Mouse (Mus musculus) midbrain, embryonic 11.5 days (tissue): ENCODE measurements at regions not wholly inside any gene's neighbourhood (a gene's known extent, or its start where the extent isn't known, plus 50 kb on each side); places are given as distances from the start of the nearest gene placed in this dataset.

Source experiments
- ATAC-seq: fragments of 200-750 bp; cut with Nextera tagmentation; 2 replicates; pipeline ENCODE4 v1.8.0; 2017; ENCODE audit warnings: moderate TSS enrichment, moderate library complexity; ENCODE audit not compliant: low FRiP score
- DNase-seq: peaks from one replicate; pipeline ENCODE4 v3.0.0; 2015; ENCODE audit warnings: low spot score; ENCODE audit errors: missing footprints
- H3K27ac ChIP-seq: fragments of 300-500 bp; sonication (generic); 2 replicates; pipeline ENCODE4 v1.5.1; 2014; ENCODE audit warnings: low read depth, low read length
- H3K27me3 ChIP-seq: fragments of 300-500 bp; sonication (generic); 2 replicates; pipeline ENCODE4 v1.6.1; 2014; ENCODE audit warnings: mild to moderate bottlenecking, low read length, moderate library complexity, mixed read lengths; ENCODE audit not compliant: control insufficient read depth, insufficient read depth
- H3K36me3 ChIP-seq: fragments of 300-500 bp; sonication (generic); 2 replicates; pipeline ENCODE4 v1.6.1; 2014; ENCODE audit warnings: mild to moderate bottlenecking, low read length, moderate library complexity, mixed read lengths; ENCODE audit not compliant: control insufficient read depth, insufficient read depth
- H3K4me1 ChIP-seq: fragments of 300-500 bp; sonication (generic); 2 replicates; pipeline ENCODE4 v1.6.1; 2014; ENCODE audit warnings: low read length; ENCODE audit not compliant: control insufficient read depth, insufficient read depth
- H3K4me2 ChIP-seq: fragments of 300-500 bp; sonication (generic); 2 replicates; pipeline ENCODE4 v1.6.1; 2014; ENCODE audit warnings: mild to moderate bottlenecking, moderate library complexity
- H3K4me3 ChIP-seq: fragments of 300-500 bp; sonication (generic); 2 replicates; pipeline ENCODE4 v1.5.1; 2014; ENCODE audit warnings: low read depth, low read length
- H3K9ac ChIP-seq: fragments of 300-500 bp; sonication (generic); 2 replicates; pipeline ENCODE4 v1.6.1; 2014; ENCODE audit warnings: low read length
- H3K9me3 ChIP-seq: fragments of 300-500 bp; sonication (generic); 2 replicates; pipeline ENCODE4 v1.6.1; 2016; ENCODE audit warnings: low read length; ENCODE audit not compliant: control insufficient read depth
- WGBS: fragments of 180-500 bp; shearing (Covaris S2); extraction: QIAGEN DNeasy Blood & Tissue Kit; methylation state at CpG from one replicate; pipeline ENCODE4 v1.1.7; 2014; 5-methylcytosine and 5-hydroxymethylcytosine counted together

- H3K9me3 ChIP-seq, result no peaks in the 10 kb centered on the region
- no peaks in the 10 kb centered on the region for H3K36me3 ChIP-seq
- ATAC-seq, result 0 out of 2 replicates have a peak, but pooled peaks have one; percentile 19
- H3K27ac ChIP-seq, result no peak overlapping the region
- WGBS, result 44% methylated on average over 7 of the region's 7 CpGs
- 0 out of 2 replicates have a peak, but pooled peaks cover 4% of the 10 kb centered on the region for H3K4me1 ChIP-seq
- no peaks in the 10 kb centered on the region for H3K27me3 ChIP-seq
- H3K9ac ChIP-seq, result 0 out of 2 replicates have a peak overlapping the region, but pooled peaks have one; percentile 1
- no peak overlapping the region for H3K4me2 ChIP-seq
- DNase-seq, result peak; percentile 86
- no peak overlapping the region for H3K4me3 ChIP-seq
Measured at GRCm38 (mm10) chr13:97566071-97566470, 194.4 kb downstream of the Gm10260 start.

DNA sequence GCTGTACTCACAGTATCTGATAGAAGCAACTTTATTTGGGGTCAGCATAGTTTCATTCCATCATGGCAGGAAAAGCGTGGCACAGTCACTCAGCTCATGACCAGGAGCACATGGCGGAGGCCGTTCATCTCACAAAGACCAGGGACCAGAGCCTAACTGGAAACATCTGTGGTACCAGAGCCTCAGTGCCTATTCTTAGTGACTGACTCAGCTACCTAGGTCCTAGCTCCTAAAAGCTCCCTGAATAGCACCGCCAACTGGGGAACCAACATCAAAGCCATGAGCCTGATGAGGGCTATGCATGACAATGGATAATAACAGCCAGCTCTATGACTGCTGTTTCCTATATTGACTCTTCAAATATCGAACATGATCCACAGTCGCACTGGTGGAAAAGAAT is 198.2 kb downstream of the Gm10260 start:
- WGBS, result 86% methylated on average over 6 of the region's 6 CpGs
- no peak overlapping the region for H3K4me3 ChIP-seq
- no peaks in the 10 kb centered on the region for H3K9me3 ChIP-seq
- H3K27me3 ChIP-seq, result no peaks in the 10 kb centered on the region
- 0 out of 2 replicates have a peak, but pooled peaks cover 4% of the 10 kb centered on the region for H3K4me1 ChIP-seq
- H3K27ac ChIP-seq, result no peak overlapping the region
- no peak overlapping the region for H3K4me2 ChIP-seq
- no peaks in the 10 kb centered on the region for H3K36me3 ChIP-seq
- DNase-seq, result no peak
- ATAC-seq, result no peak
- H3K9ac ChIP-seq, result no peak overlapping the region

GRCm38 (mm10) chr13:97560789-97561188 is 199.6 kb downstream of the Gm10260 start:
- WGBS, result 71% methylated on average over 1 of the region's 1 CpGs
- Histone ChIP-seq H3K4me3 (no peak overlapping the region), H3K36me3 (no peaks in the 10 kb centered on the region), H3K9ac (no peak overlapping the region), H3K27ac (no peak overlapping the region), H3K4me1 (0 out of 2 replicates have a peak, but pooled peaks cover under 1% of the 10 kb centered on the region), H3K4me2 (no peak overlapping the region), H3K9me3 (no peaks in the 10 kb centered on the region), H3K27me3 (no peaks in the 10 kb centered on the region)
- ATAC-seq (no peak), DNase-seq (no peak)

GRCm38 (mm10) chr13:97559611-97560385 is 200.6 kb downstream of the Gm10260 start:
- Histone ChIP-seq H3K27ac (no peak overlapping the region), H3K4me1 (peaks cover under 1% of the 10 kb centered on the region; the same call in 1 of the 2 replicates), H3K27me3 (no peaks in the 10 kb centered on the region), H3K9ac (no peak overlapping the region), H3K4me3 (no peak overlapping the region), H3K36me3 (no peaks in the 10 kb centered on the region), H3K9me3 (no peaks in the 10 kb centered on the region), H3K4me2 (no peak overlapping the region)
- WGBS, result 91% methylated on average over 15 of the region's 15 CpGs
- ATAC-seq (no peak), DNase-seq (peak; percentile 12)

GRCm38 (mm10) chr13:97558884-97559283 is 201.5 kb downstream of the Gm10260 start:
- H3K4me3 ChIP-seq, result no peak overlapping the region
- no peak overlapping the region for H3K4me2 ChIP-seq
- 90% methylated on average over 3 of the region's 3 CpGs for WGBS
- H3K9ac ChIP-seq, result no peak overlapping the region
- DNase-seq (no peak), ATAC-seq (no peak)
- peaks cover 5% of the 10 kb centered on the region; the same call in 1 of the 2 replicates for H3K4me1 ChIP-seq
- no peaks in the 10 kb centered on the region for H3K36me3 ChIP-seq
- H3K9me3 ChIP-seq, result no peaks in the 10 kb centered on the region
- H3K27me3 ChIP-seq, result no peaks in the 10 kb centered on the region
- H3K27ac ChIP-seq, result no peak overlapping the region

- 79% methylated on average over 3 of the region's 3 CpGs for WGBS
- H3K4me3 ChIP-seq, result no peak overlapping the region
- no peak overlapping the region for H3K9ac ChIP-seq
- H3K27me3 ChIP-seq, result no peaks in the 10 kb centered on the region
- H3K9me3 ChIP-seq, result no peaks in the 10 kb centered on the region
- H3K27ac ChIP-seq, result no peak overlapping the region
- DNase-seq (no peak), ATAC-seq (no peak)
- peaks cover 5% of the 10 kb centered on the region; the same call in 1 of the 2 replicates for H3K4me1 ChIP-seq
- no peaks in the 10 kb centered on the region for H3K36me3 ChIP-seq
- H3K4me2 ChIP-seq, result no peak overlapping the region
Measured at GRCm38 (mm10) chr13:97555312-97555711, 205.1 kb downstream of the Gm10260 start.

DNA sequence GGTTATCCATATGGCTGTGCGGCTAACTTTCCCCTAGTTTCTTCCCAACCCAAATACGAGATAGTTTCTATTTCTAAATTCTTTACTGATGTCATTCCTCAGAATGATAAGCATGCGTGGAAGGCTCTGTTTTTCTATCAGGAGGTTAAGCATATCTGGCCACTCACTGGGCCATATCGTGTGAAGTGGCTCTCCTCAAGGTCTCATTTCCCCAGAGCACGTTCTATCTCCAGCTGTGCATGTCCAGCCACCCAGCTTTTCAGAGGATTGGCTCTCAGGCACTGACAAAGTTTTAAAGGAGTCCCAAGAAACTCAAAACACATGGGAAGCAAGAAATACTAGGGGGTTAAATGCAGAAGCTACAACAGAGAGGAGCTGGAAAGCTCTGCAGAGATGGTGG is 205.8 kb downstream of the Gm10260 start:
- 14% methylated on average over 5 of the region's 5 CpGs for WGBS
- H3K4me1 ChIP-seq, result peaks cover 5% of the 10 kb centered on the region; the same call in 1 of the 2 replicates
- no peaks in the 10 kb centered on the region for H3K36me3 ChIP-seq
- H3K27ac ChIP-seq, result no peak overlapping the region
- DNase-seq (peak; percentile 83), ATAC-seq (no peak)
- H3K9me3 ChIP-seq, result no peaks in the 10 kb centered on the region
- no peaks in the 10 kb centered on the region for H3K27me3 ChIP-seq
- H3K4me3 ChIP-seq, result no peak overlapping the region
- H3K4me2 ChIP-seq, result no peak overlapping the region
- H3K9ac ChIP-seq, result no peak overlapping the region

DNA sequence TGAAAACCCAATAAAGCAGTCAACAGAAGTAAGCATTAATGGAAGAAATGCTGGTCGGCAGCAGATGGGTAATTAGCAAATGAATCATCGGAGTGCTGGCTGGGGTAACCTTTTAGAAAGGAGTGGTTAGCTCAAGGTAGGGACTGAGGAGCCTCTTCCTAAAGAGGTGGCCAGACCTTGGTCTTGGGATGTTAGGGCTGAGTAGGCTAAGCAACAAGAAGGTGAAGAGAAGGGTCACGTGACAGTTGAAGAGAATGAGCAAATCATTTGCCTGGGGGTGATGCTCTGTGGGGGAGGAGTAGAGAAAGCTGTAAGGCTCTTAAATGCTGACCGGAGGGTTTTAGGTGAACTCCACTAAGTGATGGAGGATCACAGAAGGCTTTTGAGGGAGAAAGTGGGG is 208.2 kb downstream of the Gm10260 start:
- Histone ChIP-seq H3K27me3 (no peaks in the 10 kb centered on the region), H3K4me3 (no peak overlapping the region), H3K36me3 (no peaks in the 10 kb centered on the region), H3K9me3 (no peaks in the 10 kb centered on the region), H3K27ac (no peak overlapping the region), H3K4me1 (peaks cover 5% of the 10 kb centered on the region; the same call in 1 of the 2 replicates), H3K9ac (no peak overlapping the region), H3K4me2 (no peak overlapping the region)
- WGBS, result 73% methylated on average over 4 of the region's 4 CpGs
- DNase-seq (no peak), ATAC-seq (no peak)

- Histone ChIP-seq H3K4me2 (no peak overlapping the region), H3K27me3 (no peaks in the 10 kb centered on the region), H3K9me3 (no peaks in the 10 kb centered on the region), H3K4me3 (no peak overlapping the region), H3K36me3 (no peaks in the 10 kb centered on the region), H3K27ac (no peak overlapping the region), H3K4me1 (peaks cover 5% of the 10 kb centered on the region; the same call in 1 of the 2 replicates), H3K9ac (no peak overlapping the region)
- no peak for DNase-seq
- ATAC-seq, result no peak
- WGBS, result 86% methylated on average over 3 of the region's 3 CpGs
Measured at GRCm38 (mm10) chr13:97550880-97551279, 209.6 kb downstream of the Gm10260 start.
